Mouse (Mus musculus) A20 (cell line): ENCODE data around the gene Olfr1335.
"Not testable (repeated sequence)": the region's sequence is repeated elsewhere in the genome, so short reads cannot be mapped to it uniquely, and the experiment has no call there.

Experiments used
- DNase-seq: peaks from one replicate; pipeline ENCODE4 v3.0.0-alpha.2; 2011; ENCODE audit warnings: low read depth, low spot score

Olfr1335 gene

GRCm38 (mm10) chr4:118809844-118810243 is at the start of gene Olfr1335:
Olfr1335 (minus strand) TSS chr4:118809944.
- DNase-seq = no peak

- DNase-seq = no peak
Measured at GRCm38 (mm10) chr4:118836179-118836578, 26.4 kb upstream of the Olfr1335 start, which contains the start of gene Olfr1333. Olfr1333 (minus strand) TSS chr4:118836279.

DNA sequence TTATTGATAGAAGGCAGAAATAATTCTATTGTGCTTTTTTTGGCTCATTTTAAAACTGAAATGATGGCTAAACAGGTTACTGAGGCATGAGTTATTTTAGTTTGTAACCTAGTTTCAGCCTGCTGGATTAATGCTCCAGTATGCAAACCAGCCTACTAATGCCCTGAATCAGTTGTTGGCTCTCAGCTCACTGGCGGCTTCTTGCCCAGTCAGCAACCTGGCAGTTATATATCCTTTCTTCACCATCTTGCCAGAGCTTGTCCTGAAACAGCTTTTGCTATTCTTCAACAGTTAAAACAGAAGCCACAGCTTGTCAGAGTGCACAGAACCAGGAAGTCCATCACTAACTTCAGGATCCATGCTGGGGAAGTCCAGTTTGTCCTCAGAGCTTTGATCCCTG is 9.2 kb upstream of the Olfr1335 start:
- no peak for DNase-seq

DNA sequence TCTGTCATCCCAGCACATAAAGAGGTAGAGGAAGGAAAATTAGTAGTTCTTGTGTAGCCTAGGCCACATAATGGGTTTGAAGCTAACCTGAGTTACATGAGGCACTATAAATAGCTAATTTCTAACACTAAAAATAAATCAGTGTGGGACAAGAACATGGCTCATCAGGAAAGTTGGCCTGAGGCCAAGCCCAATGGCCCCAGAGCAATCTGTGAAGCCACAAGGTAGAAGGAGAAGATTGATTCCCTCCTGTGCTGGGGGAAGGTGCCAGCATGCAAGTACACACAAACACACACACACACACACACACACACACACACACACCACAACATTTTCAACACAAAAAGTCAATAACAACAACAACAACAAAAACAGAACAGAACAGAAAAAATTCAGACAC is 16.9 kb downstream of the Olfr1335 start:
- not testable (repeated sequence) for DNase-seq

- no peak for DNase-seq
Measured at GRCm38 (mm10) chr4:118782486-118782885, 27.3 kb downstream of the Olfr1335 start, which contains the start of gene Olfr1337. Olfr1337 (minus strand) TSS chr4:118782586.
